Mouse (Mus musculus) midbrain, embryonic 11.5 days (tissue): ENCODE data around the gene Cct2. TPM values are rescaled to one million over a fixed set of nuclear protein-coding genes. Genes with fewer than 3 reads are reported as not detected.

Experiments used
- ATAC-seq: fragments of 200-750 bp; cut with Nextera tagmentation; 2 replicates; pipeline ENCODE4 v1.8.0; 2017; ENCODE audit warnings: moderate TSS enrichment, moderate library complexity; ENCODE audit not compliant: low FRiP score
- DNase-seq: peaks from one replicate; pipeline ENCODE4 v3.0.0; 2015; ENCODE audit warnings: low spot score; ENCODE audit errors: missing footprints
- H3K27ac ChIP-seq: fragments of 300-500 bp; sonication (generic); 2 replicates; pipeline ENCODE4 v1.5.1; 2014; ENCODE audit warnings: low read depth, low read length
- H3K27me3 ChIP-seq: fragments of 300-500 bp; sonication (generic); 2 replicates; pipeline ENCODE4 v1.6.1; 2014; ENCODE audit warnings: mild to moderate bottlenecking, low read length, moderate library complexity, mixed read lengths; ENCODE audit not compliant: control insufficient read depth, insufficient read depth
- H3K36me3 ChIP-seq: fragments of 300-500 bp; sonication (generic); 2 replicates; pipeline ENCODE4 v1.6.1; 2014; ENCODE audit warnings: mild to moderate bottlenecking, low read length, moderate library complexity, mixed read lengths; ENCODE audit not compliant: control insufficient read depth, insufficient read depth
- H3K4me1 ChIP-seq: fragments of 300-500 bp; sonication (generic); 2 replicates; pipeline ENCODE4 v1.6.1; 2014; ENCODE audit warnings: low read length; ENCODE audit not compliant: control insufficient read depth, insufficient read depth
- H3K4me2 ChIP-seq: fragments of 300-500 bp; sonication (generic); 2 replicates; pipeline ENCODE4 v1.6.1; 2014; ENCODE audit warnings: mild to moderate bottlenecking, moderate library complexity
- H3K4me3 ChIP-seq: fragments of 300-500 bp; sonication (generic); 2 replicates; pipeline ENCODE4 v1.5.1; 2014; ENCODE audit warnings: low read depth, low read length
- H3K9ac ChIP-seq: fragments of 300-500 bp; sonication (generic); 2 replicates; pipeline ENCODE4 v1.6.1; 2014; ENCODE audit warnings: low read length
- H3K9me3 ChIP-seq: fragments of 300-500 bp; sonication (generic); 2 replicates; pipeline ENCODE4 v1.6.1; 2016; ENCODE audit warnings: low read length; ENCODE audit not compliant: control insufficient read depth
- WGBS: fragments of 180-500 bp; shearing (Covaris S2); extraction: QIAGEN DNeasy Blood & Tissue Kit; methylation state at CpG from one replicate; pipeline ENCODE4 v1.1.7; 2014; 5-methylcytosine and 5-hydroxymethylcytosine counted together
- polyA plus RNA-seq: library from polyadenylated mRNA; unstranded; fragments of >200 nt; fragmentation: Nextera tagmentation; extraction: Ambion mirVana; gene quantifications from 2 replicates; pipeline ENCODE4 v1.2.1, GENCODE M21; 2014

The Cct2 gene
- polyA plus RNA-seq, 1 experiment from 2014 or later, result 338 TPM

DNA sequence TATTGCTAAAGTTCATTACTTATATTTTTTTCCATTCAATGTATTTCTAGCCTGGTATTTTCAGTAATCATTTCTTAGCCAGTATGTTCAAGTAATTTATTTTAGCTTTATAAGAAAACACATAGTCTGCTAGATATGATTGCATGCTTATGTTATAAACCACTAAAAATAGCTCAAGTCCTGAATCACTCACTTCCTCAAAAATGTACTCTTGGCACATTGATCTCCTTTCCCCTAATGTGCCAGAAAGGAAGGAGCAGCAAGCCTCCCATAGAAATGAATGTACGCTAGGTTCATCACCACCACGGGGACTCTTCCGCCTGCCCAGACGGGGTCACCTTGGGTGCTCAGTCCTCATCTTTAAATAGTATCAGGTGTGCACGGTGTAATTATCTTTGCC, 49.0 kb downstream of the Cct2 start:
- Histone ChIP-seq H3K9me3 (no peaks in the 10 kb centered on the region), H3K27me3 (no peaks in the 10 kb centered on the region), H3K4me3 (no peak overlapping the region), H3K27ac (no peak overlapping the region), H3K4me1 (peaks cover 6% of the 10 kb centered on the region), H3K36me3 (no peaks in the 10 kb centered on the region), H3K4me2 (no peak overlapping the region), H3K9ac (no peak overlapping the region)
- ATAC-seq, result no peak
- 89% methylated on average over 5 of the region's 5 CpGs for WGBS
- DNase-seq, result no peak

DNA sequence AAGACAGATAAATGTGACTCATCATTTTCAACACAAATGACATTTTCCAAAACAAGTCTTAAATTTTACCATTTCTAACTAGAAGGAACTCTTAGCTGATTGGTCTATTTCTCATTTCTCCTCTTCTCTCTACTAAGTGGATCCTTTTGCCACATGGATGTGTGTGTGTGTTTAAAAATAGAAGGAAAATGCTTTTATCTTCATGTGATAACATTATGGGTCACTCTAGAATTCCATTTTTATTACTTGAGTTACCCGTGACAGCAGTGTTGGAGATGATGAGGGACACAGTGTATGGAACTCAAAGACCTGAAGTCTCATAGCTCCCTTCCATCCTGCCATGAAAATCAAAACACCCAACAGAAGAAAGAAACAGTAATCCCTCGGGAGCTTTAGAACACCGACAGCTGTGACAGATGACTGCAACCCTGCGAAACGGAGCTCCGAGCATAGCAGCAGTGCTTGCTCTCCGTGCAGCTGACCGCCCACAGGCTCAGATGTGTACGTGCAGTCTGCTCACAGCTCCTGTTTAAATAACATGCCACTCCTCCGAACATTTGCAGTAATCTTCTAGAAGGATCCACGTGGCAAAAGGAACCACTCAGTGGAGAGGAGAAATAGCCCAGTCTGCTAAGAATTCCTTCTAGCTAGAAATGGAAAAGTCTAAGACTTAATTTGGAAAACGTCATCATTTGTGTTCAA, 49.8 kb downstream of the Cct2 start:
- DNase-seq, result no peak
- H3K9ac ChIP-seq, result no peak overlapping the region
- H3K9me3 ChIP-seq, result no peaks in the 10 kb centered on the region
- H3K4me1 ChIP-seq, result peaks cover 6% of the 10 kb centered on the region
- peak; percentile 81; the same call in 1 of the 2 replicates for ATAC-seq
- 30% methylated on average over 12 of the region's 12 CpGs for WGBS
- H3K27ac ChIP-seq, result no peak overlapping the region
- H3K4me2 ChIP-seq, result no peak overlapping the region
- H3K4me3 ChIP-seq, result no peak overlapping the region
- H3K27me3 ChIP-seq, result no peaks in the 10 kb centered on the region
- H3K36me3 ChIP-seq, result no peaks in the 10 kb centered on the region

DNA sequence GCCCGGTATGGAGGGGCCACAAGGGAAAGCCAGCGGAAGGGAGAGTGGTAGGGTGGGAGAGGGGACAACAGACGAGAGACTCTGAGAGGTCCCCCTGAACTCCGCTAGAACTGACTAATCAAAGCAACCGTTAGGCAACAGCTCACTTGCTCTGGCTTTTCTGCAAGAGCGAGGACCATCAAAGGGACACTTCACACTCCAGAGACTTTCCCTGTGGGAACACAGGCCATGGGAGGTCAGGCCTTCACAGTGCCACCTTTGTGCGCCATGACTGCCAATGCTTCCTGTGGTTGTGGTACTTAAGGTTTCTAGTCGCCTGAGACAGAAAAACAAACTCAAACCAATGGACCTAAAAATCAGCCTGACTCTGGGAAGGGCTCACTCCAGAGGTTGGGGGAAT, 52.6 kb downstream of the Cct2 start:
- 36% methylated on average over 8 of the region's 8 CpGs for WGBS
- Histone ChIP-seq H3K4me1 (no peaks in the 10 kb centered on the region), H3K9me3 (no peaks in the 10 kb centered on the region), H3K4me2 (no peak overlapping the region), H3K36me3 (no peaks in the 10 kb centered on the region), H3K9ac (no peak overlapping the region), H3K27ac (no peak overlapping the region), H3K27me3 (no peaks in the 10 kb centered on the region), H3K4me3 (no peak overlapping the region)
- DNase-seq (no peak), ATAC-seq (no peak)

DNA sequence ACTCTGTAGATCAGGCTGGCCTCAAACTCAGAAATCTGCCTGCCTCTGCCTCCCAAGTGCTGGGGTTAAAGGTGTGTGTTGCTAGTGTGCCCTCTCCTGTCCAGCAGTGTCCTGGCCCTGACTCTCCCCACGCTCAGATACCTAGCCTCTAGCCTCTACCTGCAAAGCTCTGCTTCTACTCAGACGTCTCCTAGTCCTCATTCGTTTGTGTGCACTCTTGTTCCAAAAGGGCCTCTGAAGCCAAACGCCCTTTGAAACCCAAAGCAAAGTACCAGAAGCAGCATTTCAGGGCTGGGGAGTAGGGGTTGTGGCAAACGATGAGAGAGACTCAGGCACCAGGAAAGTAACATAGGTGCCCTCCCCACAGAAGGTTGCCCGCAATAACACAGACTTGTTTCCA, 53.9 kb downstream of the Cct2 start:
- ATAC-seq (no peak), DNase-seq (no peak)
- WGBS, result 90% methylated on average over 6 of the region's 6 CpGs
- H3K27me3 ChIP-seq, result no peaks in the 10 kb centered on the region
- H3K27ac ChIP-seq, result no peak overlapping the region
- H3K9ac ChIP-seq, result no peak overlapping the region
- H3K4me1 ChIP-seq, result no peaks in the 10 kb centered on the region
- no peaks in the 10 kb centered on the region for H3K36me3 ChIP-seq
- H3K4me2 ChIP-seq, result no peak overlapping the region
- no peaks in the 10 kb centered on the region for H3K9me3 ChIP-seq
- H3K4me3 ChIP-seq, result no peak overlapping the region

DNA sequence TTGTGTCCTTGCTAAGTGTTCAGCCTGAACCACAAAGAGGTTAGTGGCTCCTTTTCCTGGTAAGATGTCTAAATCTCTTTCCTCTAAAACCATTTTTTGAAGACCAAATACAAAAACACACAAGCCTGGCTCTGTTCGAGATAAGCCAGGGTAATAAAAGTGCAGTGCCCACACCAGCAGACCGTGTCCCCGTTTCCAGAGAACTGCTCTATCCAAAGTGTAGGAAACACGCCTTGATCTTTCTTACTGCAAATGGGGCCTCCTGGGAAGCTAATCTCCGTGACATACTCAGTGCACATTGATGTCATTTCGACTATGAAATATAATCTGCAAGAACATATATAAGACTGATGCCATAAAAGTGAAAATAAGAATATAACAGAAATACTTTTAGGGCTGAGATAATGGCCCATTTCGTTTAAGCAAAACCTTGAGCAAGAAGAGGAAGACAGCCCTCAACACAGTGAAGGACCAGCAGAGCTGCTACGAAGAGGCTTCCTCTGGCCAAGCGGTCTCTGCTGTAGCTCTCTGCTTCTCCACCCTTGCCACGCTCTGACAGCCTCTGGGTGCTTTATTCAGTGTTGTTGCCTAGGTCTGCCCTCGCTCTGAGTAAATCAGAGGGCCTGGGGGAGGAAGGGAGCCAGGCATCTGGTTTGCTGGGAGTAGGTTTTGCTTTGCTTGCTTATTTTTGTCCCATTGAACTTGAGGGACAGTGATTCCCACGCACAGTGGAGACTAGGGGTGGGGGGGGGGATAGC, 57.7 kb downstream of the Cct2 start:
- H3K4me3 ChIP-seq, result no peak overlapping the region
- no peaks in the 10 kb centered on the region for H3K9me3 ChIP-seq
- H3K36me3 ChIP-seq, result no peaks in the 10 kb centered on the region
- no peak for DNase-seq
- no peak overlapping the region for H3K9ac ChIP-seq
- WGBS, result 70% methylated on average over 12 of the region's 12 CpGs
- ATAC-seq, result no peak
- H3K27me3 ChIP-seq, result no peaks in the 10 kb centered on the region
- H3K27ac ChIP-seq, result no peak overlapping the region
- no peak overlapping the region for H3K4me2 ChIP-seq
- H3K4me1 ChIP-seq, result no peaks in the 10 kb centered on the region

DNA sequence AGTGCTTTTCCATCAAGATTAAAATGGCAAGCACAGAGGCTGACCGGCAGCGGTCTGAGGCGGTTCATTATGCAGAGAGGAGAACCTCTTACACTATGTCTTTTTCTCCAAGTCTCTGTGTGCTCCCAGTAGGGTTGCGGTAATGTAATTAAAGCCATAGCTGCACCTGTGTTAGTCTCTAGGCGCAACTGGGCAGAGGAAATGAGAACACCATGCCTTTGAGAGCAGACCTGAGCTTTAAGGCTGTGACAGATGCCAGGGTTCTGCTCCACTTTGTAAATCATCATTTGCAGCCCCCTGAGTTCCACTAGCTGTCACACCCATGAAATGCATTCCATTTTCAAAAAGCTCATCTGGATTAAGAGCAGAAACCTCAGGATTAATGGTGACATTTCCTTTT, 58.9 kb downstream of the Cct2 start:
- Histone ChIP-seq H3K4me3 (no peak overlapping the region), H3K9me3 (no peaks in the 10 kb centered on the region), H3K9ac (no peak overlapping the region), H3K27ac (no peak overlapping the region), H3K4me1 (no peaks in the 10 kb centered on the region), H3K27me3 (no peaks in the 10 kb centered on the region), H3K36me3 (no peaks in the 10 kb centered on the region), H3K4me2 (no peak overlapping the region)
- 81% methylated on average over 5 of the region's 5 CpGs for WGBS
- DNase-seq (no peak), ATAC-seq (peak; percentile 44)

Other genes starting within 250 kb of the Cct2 start
- 0.04 and 0.23 TPM in 2 replicates for gene Myrfl, start 166.9 kb downstream of the Cct2 start, polyA plus RNA-seq
- gene Rab3ip, start 113.0 kb downstream of the Cct2 start, polyA plus RNA-seq, result 41.1 and 44.3 TPM in 2 replicates
- gene Gm10271, start 91.2 kb downstream of the Cct2 start, polyA plus RNA-seq, result not detected in 2 replicates
- gene Best3, start 77.5 kb downstream of the Cct2 start, polyA plus RNA-seq, result 0.12 TPM in 1 of 2 replicates, not detected in the other
- 0.15 TPM in 1 of 2 replicates, not detected in the other for gene Lrrc10, start 18.5 kb downstream of the Cct2 start, polyA plus RNA-seq
- 27.1 and 28.5 TPM in 2 replicates for gene Frs2, start 84.7 kb upstream of the Cct2 start, polyA plus RNA-seq
- 173 and 194 TPM in 2 replicates for gene Yeats4, start 160.7 kb upstream of the Cct2 start, polyA plus RNA-seq
- gene 9530003J23Rik, start 174.9 kb upstream of the Cct2 start, polyA plus RNA-seq, result 0.14 TPM in 1 of 2 replicates, not detected in the other
- 12.8 and 13.7 TPM in 2 replicates for gene Lyz2, start 218.5 kb upstream of the Cct2 start, polyA plus RNA-seq
- gene Lyz1, start 229.1 kb upstream of the Cct2 start, polyA plus RNA-seq, result not detected in 2 replicates